Mouse (Mus musculus) ES-Bruce4 (cell line): Measurements from ENCODE around the gene Cyb5d1.

ENCODE experiments used
- CTCF ChIP-seq: IDR thresholded peaks from one replicate; pipeline ENCODE4 v1.8.1; 2011; ENCODE audit warnings: low read depth, low read length
- EP300 ChIP-seq: IDR thresholded peaks from 2 replicates; pipeline ENCODE4 v1.6.1; 2011; ENCODE audit warnings: low read depth, low read length; ENCODE audit not compliant: insufficient read depth

DNA sequence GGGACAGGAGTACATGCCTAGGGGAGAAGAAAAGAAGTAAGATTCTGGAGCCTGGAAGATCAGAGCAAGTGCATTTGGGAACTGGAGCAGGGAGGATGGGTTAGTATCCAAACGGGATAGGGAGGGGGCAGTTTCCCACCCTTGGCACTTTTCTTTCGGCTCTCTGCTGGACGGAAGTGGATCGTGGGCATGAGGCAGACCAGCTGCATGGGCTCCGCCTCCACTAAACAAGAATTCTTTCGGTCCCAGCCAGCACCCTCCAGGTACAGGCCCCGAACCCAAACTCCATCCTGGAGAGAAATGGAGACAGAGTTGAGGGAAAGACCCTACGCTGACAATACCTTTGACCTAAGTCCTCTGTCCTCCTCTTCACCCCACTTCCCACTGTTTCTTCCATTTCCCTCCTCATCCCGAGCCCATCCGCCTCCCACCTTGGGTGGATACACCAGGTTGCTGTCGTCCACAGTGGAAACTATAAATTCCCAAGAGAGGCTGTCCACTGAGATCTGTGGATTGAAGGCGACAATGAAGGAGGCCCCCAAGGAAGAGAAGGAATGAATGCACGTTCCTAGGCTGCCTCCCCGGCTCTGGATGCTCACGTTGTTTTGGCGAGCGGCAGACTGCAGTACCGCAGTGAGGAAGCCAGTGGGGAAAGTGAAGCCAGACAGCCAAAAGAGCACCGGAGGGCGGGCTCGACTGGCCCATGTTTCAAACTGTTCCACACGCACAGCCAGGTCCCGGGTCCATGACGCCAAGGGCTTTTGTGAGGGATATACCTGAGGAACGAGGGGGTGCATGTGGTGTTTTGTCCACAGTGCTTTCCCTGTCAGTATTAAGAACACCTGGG lies 25.9 kb upstream of the Cyb5d1 start:
- TF ChIP-seq CTCF (no peak), EP300 (no peak)
